Mouse (Mus musculus) hindbrain, postnatal 0 days (tissue): ENCODE measurements at regions not wholly inside any gene's neighbourhood (a gene's known extent, or its start where the extent isn't known, plus 50 kb on each side); places are given as distances from the start of the nearest gene placed in this dataset.
"Not testable (repeated sequence)": the region's sequence is repeated elsewhere in the genome, so short reads cannot be mapped to it uniquely, and the experiment has no call there.

ENCODE experiments used
- ATAC-seq: fragments of 200-750 bp; cut with Nextera tagmentation; 2 replicates; pipeline ENCODE4 v1.8.0; 2017; ENCODE audit warnings: mild to moderate bottlenecking, moderate TSS enrichment, moderate library complexity
- DNase-seq: peaks from one replicate; pipeline ENCODE4 v3.0.0-alpha.2; 2015; ENCODE audit warnings: low spot score
- H3K27ac ChIP-seq: fragments of 300-500 bp; sonication (generic); 2 replicates; pipeline ENCODE4 v1.5.1; 2014; ENCODE audit warnings: mild to moderate bottlenecking
- H3K27me3 ChIP-seq: fragments of 300-500 bp; sonication (generic); 2 replicates; pipeline ENCODE4 v1.6.1; 2014; ENCODE audit warnings: low read length, mixed read lengths; ENCODE audit not compliant: insufficient read depth
- H3K36me3 ChIP-seq: fragments of 300-500 bp; sonication (generic); 2 replicates; pipeline ENCODE4 v1.6.1; 2014; ENCODE audit warnings: low read length, mixed read lengths; ENCODE audit not compliant: insufficient read depth
- H3K4me1 ChIP-seq: fragments of 300-500 bp; sonication (generic); 2 replicates; pipeline ENCODE4 v1.6.1; 2014; ENCODE audit warnings: antibody characterized with exemption, low read length, mixed read lengths; ENCODE audit not compliant: insufficient read depth
- H3K4me2 ChIP-seq: fragments of 300-500 bp; sonication (generic); 2 replicates; pipeline ENCODE4 v1.6.1; 2014; ENCODE audit warnings: low read depth, mild to moderate bottlenecking, low read length, moderate library complexity, mixed read lengths
- H3K4me3 ChIP-seq: fragments of 300-500 bp; sonication (generic); 2 replicates; pipeline ENCODE4 v1.5.1; 2014; ENCODE audit warnings: low read length
- H3K9ac ChIP-seq: fragments of 300-500 bp; sonication (generic); replicated peaks from 2 replicates; pipeline ENCODE4 v1.6.1; 2014; ENCODE audit warnings: mild to moderate bottlenecking, low read length, moderate library complexity, mixed read lengths
- H3K9me3 ChIP-seq: fragments of 300-500 bp; sonication (generic); 2 replicates; pipeline ENCODE4 v1.6.1; 2016; ENCODE audit warnings: low read length, mixed read lengths
- CTCF ChIP-seq: IDR thresholded peaks from 2 replicates; pipeline ENCODE4 v1.5.1; 2016; ENCODE audit warnings: antibody characterized with exemption, control low read depth, low read depth
- WGBS: fragments of 180-500 bp; shearing (Covaris S2); extraction: QIAGEN DNeasy Blood & Tissue Kit; methylation state at CpG from one replicate; pipeline ENCODE4 v1.1.7; 2014; 5-methylcytosine and 5-hydroxymethylcytosine counted together

DNA sequence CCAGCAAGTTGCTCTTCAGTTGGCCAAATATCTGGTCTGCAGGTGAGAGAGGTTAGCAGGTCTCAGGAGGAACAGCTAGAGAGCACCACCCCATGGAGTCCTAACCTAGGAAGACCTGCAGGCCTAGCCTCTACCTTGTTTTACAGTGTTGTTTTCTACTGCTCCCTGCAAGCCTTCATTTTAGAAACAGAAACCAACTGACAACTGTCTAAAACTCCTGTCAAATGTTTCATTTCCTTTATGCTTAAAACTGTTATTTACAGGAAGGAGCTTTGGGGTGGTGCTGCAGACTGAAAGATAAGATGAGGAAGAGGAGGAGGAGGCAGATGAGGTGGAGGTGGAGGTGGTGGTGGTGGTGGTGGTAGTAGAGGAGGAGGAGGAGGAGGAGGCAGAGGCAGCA is 96.6 kb upstream of the Selenop start:
- H3K4me1 ChIP-seq, result no peaks in the 10 kb centered on the region
- no peak overlapping the region for H3K4me2 ChIP-seq
- no peaks in the 10 kb centered on the region for H3K36me3 ChIP-seq
- no peak overlapping the region for H3K9ac ChIP-seq
- no peak for ATAC-seq
- no peaks in the 10 kb centered on the region for H3K9me3 ChIP-seq
- no peak overlapping the region for H3K4me3 ChIP-seq
- H3K27me3 ChIP-seq, result no peaks in the 10 kb centered on the region
- DNase-seq, result no peak
- H3K27ac ChIP-seq, result no peak overlapping the region
- no peak for TF ChIP-seq CTCF

GRCm38 (mm10) chr15:3174072-3174471 is 94.3 kb upstream of the Selenop start:
- 67% methylated on average over 2 of the region's 2 CpGs for WGBS
- Histone ChIP-seq H3K9ac (no peak overlapping the region), H3K27ac (no peak overlapping the region), H3K36me3 (no peaks in the 10 kb centered on the region), H3K4me1 (no peaks in the 10 kb centered on the region), H3K4me3 (no peak overlapping the region), H3K4me2 (no peak overlapping the region), H3K27me3 (no peaks in the 10 kb centered on the region), H3K9me3 (no peaks in the 10 kb centered on the region)
- DNase-seq, result no peak
- no peak for TF ChIP-seq CTCF
- no peak for ATAC-seq

- WGBS, result 53% methylated on average over 2 of the region's 2 CpGs
- DNase-seq (no peak), ATAC-seq (no peak)
- Histone ChIP-seq H3K9ac (no peak overlapping the region), H3K27me3 (no peaks in the 10 kb centered on the region), H3K4me2 (no peak overlapping the region), H3K36me3 (no peaks in the 10 kb centered on the region), H3K27ac (no peak overlapping the region), H3K4me3 (no peak overlapping the region), H3K9me3 (no peaks in the 10 kb centered on the region), H3K4me1 (no peaks in the 10 kb centered on the region)
- TF ChIP-seq CTCF, result no peak; the same call in 1 of the 2 replicates
Measured at GRCm38 (mm10) chr15:3174848-3175247, 93.5 kb upstream of the Selenop start.

DNA sequence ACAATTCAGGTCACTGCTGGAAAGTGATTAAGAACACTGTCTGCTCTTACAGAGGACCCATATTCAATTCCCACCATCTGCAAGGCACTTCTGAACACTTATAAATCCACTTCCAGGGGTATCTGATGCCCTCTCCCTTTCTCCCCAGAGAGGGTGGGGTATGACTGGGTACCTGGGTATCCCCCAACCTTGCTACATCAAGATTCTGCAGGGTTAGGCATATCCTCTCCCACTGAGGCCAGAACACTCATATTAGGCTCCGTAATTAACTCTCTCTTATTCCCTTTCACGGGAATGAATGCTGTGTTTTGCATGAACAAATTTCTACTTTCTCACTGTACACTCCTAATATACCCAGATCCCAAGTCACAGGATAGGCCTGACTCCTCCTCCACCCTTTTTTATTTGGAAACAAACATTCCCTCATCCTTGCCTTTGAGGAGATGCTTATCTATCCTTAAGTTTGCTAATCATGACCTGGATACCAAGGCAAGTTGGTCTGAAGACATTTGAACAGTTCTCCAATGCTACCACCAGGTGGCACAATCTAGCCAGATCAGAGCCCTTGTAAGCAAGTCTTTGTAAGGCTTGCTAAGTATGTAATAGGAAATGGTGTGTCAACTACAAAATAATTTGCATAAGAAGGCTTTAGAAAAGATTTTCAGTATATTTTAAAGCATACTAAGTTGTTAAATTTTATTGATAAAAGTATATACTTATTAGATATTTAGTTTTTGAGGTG is 66.3 kb upstream of the Selenop start:
- Histone ChIP-seq H3K36me3 (no peaks in the 10 kb centered on the region), H3K9me3 (no peaks in the 10 kb centered on the region), H3K27ac (no peak overlapping the region), H3K4me3 (no peak overlapping the region), H3K4me2 (no peak overlapping the region), H3K9ac (no peak overlapping the region), H3K27me3 (no peaks in the 10 kb centered on the region), H3K4me1 (no peaks in the 10 kb centered on the region)
- WGBS, result 91% methylated on average over 2 of the region's 2 CpGs
- peak; percentile 84 for DNase-seq
- TF ChIP-seq CTCF, result peak; percentile 88
- peak; percentile 77; the same call in 1 of the 2 replicates for ATAC-seq

- no peak for ATAC-seq
Measured at GRCm38 (mm10) chr15:3205522-3205921, 62.8 kb upstream of the Selenop start.

DNA sequence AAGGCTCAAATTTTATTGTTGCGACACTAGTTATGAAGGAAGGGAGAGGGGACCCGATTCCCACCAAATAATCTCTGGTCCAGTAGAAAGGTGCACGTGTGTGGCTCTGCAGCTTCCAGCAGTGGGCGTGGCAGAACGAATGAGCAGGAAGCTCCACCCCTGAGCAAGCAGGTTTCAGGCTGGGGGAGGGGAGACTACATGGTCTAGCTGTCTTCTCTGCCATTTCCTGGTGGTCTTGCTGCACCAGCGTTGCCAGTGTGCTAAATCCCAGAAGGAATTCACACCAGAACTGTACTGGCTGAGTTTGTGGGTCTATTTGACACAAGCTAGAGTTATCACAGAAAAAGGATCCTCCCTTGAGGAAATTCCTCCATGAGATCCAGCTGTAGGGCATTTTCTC is 62.3 kb upstream of the Selenop start:
- ATAC-seq, H3K9me3 ChIP-seq, H3K27me3 ChIP-seq, H3K9ac ChIP-seq, H3K4me2 ChIP-seq, H3K36me3 ChIP-seq, DNase-seq, H3K4me1 ChIP-seq, H3K4me3 ChIP-seq, H3K27ac ChIP-seq: not testable (repeated sequence)
- 65% methylated on average over 6 of the region's 6 CpGs for WGBS

More at GRCm38 (mm10) chr15:3205522-3205921, 62.8 kb upstream of the Selenop start:
- no peak for DNase-seq
- no peaks in the 10 kb centered on the region for H3K36me3 ChIP-seq
- H3K27me3 ChIP-seq, result no peaks in the 10 kb centered on the region
- H3K4me3 ChIP-seq, result no peak overlapping the region
- no peaks in the 10 kb centered on the region for H3K4me1 ChIP-seq
- TF ChIP-seq CTCF, result no peak
- H3K27ac ChIP-seq, result no peak overlapping the region
- no peak overlapping the region for H3K4me2 ChIP-seq
- WGBS, result 82% methylated on average over 6 of the region's 6 CpGs
- no peak overlapping the region for H3K9ac ChIP-seq
- no peaks in the 10 kb centered on the region for H3K9me3 ChIP-seq

GRCm38 (mm10) chr15:3213721-3214120 is 54.6 kb upstream of the Selenop start:
- no peak overlapping the region for H3K9ac ChIP-seq
- DNase-seq (peak; percentile 79), ATAC-seq (no peak; the same call in 1 of the 2 replicates)
- no peak overlapping the region for H3K4me2 ChIP-seq
- peak; percentile 79 for TF ChIP-seq CTCF
- no peaks in the 10 kb centered on the region for H3K36me3 ChIP-seq
- H3K4me1 ChIP-seq, result no peaks in the 10 kb centered on the region
- no peaks in the 10 kb centered on the region for H3K9me3 ChIP-seq
- H3K4me3 ChIP-seq, result no peak overlapping the region
- 6% methylated on average over 4 of the region's 4 CpGs for WGBS
- H3K27me3 ChIP-seq, result no peaks in the 10 kb centered on the region
- H3K27ac ChIP-seq, result no peak overlapping the region
